Mouse (Mus musculus) layer of hippocampus, adult 9-10 months (tissue): Measurements from ENCODE around the gene Tbc1d1.

Experiments
- DNase-seq: peaks from one replicate; pipeline ENCODE4 v3.0.0; 2022; ENCODE audit warnings: low spot score

The Tbc1d1 gene

DNA sequence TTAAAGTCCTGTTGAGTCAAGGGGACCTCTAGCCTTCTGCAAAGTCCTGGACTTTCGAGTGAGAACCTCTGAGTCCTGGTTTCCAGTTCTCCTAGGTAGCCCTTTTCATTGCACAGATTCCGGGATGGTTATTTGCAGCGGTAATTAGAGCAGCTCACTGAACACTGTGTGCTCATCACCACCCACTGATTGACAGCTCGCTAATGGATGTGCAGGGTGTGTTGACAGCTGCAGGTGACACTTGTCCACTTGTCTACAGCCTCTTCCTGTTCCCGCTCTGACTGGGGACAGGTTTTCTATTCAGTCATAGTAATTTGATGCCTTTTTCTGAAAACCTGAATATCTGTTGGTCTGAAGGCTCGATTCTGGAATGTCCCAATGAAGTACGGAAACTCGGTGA is 50.8 kb downstream of the Tbc1d1 start:
- DNase-seq: no peak

DNA sequence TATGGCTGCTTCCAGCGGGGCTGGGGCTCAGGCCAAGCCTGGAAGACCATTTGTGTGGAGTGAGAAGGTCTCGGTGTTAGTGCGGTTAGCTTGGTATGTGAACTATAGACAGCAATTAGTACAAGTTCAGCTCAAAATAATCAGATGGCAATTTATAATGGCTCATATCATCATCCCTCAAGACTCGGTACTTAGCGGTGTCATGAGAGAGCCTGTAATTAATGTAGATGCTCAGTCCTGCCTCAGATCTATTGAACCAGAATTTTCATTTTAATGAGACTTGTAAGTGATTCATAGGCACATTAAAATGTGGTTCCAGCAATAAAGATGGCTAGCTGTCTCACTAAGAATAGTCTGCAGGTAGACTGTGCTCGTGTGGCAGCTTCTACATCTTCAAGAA is 51.7 kb downstream of the Tbc1d1 start:
- DNase-seq: no peak

DNA sequence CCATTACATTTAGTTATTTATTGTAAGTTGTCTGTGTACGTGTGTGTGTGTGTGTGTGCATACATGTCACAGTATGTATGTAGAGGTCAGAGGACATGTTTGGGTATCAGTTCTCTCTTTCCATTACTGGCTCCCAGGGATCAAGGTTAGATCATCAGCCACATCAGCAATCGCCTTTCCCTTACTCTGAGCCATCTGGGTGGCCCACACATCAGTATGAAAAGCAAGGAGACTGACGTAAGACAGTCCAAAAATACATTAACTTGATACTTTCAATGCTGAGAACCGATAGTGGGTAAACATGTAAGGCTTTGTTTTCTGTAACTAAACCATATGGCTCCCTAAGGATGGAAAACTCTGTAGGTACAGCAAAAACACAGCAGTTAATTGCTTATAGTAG is 54.7 kb downstream of the Tbc1d1 start:
- no peak for DNase-seq

DNA sequence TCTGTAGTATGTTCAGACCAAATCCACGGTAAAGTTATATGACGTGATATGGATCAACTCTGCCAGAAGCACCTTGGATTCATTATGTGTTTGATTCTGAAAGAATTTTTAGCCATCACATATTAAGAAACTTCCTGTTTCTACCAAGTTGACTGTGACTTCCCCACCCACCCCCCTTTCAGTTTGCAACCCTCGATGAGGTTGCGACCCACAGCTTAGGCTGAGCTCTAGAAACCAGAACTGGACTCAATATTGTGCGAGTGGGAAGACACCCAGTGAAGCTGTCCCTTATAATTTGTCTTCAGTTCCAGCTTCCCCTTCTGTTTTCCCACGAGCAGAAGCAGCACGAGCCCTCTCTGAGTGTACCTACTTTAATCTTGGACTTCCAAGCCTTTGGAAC is 55.2 kb downstream of the Tbc1d1 start:
- DNase-seq: no peak

DNA sequence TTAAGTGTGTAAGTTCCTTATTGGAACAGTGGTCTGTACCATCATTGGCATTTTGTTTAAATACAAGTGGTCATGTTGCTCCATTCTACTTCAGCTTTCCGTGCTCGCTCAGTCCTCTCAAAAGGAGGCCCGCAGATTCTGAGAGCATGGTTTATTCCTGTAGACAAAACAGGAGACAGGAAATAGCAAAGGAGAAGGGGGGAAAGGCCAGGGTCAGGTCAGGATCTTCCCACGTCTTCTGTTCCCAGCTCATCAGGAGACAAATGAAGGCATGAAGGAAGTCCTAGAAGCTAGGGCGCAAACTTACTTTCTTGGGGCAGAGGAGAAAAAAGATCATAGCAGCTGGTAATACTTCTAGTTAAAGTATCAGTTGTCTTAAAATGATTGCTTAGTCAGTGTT is 56.1 kb downstream of the Tbc1d1 start:
- DNase-seq: no peak

DNA sequence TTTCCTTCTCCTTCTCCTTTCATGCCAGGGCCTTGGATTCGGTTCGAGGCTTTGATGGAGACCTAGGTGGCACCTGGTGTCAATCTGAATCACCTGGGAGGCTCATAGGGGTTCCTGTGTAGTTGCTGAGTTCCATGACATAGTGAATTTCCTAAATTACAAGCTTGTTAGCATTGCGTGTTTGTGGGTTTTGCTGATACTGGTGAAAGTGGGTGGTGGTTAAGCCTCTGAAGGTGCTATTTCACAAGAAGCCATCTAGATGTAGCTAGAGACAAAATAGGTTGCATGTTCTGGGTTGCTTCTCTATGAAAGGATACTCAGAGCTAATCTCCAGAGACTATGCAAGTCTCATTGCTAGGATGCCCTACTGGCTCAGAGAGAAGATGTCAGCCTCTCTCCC is 56.5 kb downstream of the Tbc1d1 start:
- no peak for DNase-seq

DNA sequence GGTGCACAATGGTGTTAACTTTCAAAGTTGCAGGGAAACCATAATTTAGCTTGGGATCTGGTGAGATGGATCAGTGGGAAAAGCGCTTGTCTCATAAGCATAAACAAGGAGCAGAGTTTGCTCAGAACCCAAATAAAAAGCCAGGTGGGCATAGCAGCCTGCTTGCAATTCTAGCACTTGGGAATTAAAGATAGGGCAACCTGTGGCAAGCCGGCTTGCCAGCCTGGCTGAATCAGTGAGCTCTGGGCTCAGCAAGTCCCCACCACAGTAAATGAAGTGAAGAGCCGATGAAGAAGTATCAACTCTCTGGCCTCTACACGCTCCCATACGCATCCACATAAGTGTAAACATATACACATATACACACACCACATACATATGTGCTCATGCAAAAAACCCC is 59.7 kb downstream of the Tbc1d1 start:
- no peak for DNase-seq

DNA sequence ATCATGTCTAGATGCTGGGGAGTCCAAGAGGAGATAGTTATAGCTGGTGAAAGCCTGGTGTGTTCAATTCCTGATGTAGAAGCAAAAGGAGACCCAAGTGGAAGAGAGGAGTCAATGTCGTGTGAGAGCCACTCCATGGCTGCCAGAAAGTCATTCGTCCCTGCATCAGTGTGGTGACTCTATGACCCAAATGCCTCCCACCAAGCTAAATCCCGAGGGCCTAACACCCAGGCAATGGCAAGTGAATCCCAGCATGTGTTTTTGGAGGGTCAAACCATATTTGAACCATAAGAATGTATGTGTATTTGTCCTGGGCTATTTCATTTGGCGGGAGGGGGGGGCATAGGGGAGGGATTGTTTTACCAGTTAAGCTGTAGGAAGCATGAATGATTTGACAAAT is 60.2 kb downstream of the Tbc1d1 start:
- DNase-seq: no peak

DNA sequence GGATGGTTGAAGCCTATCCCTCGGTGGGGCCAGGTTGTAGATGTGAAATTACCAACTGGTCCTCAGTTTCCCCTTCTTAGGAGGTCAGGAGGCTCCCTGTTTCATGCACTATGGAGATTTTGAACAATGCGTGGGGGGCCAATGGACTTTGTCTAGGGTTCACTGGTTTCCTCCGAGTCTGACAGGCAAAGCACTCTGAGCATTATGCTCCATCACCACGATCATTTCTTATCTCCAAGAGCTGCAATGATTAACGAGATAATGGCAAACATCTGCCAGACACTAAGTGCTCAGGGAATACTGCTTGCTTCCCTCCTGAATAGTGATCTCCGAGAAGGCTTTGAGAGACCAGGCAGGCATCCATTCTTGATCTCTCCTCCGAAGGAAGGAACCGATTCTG is 61.2 kb downstream of the Tbc1d1 start:
- no peak for DNase-seq

DNA sequence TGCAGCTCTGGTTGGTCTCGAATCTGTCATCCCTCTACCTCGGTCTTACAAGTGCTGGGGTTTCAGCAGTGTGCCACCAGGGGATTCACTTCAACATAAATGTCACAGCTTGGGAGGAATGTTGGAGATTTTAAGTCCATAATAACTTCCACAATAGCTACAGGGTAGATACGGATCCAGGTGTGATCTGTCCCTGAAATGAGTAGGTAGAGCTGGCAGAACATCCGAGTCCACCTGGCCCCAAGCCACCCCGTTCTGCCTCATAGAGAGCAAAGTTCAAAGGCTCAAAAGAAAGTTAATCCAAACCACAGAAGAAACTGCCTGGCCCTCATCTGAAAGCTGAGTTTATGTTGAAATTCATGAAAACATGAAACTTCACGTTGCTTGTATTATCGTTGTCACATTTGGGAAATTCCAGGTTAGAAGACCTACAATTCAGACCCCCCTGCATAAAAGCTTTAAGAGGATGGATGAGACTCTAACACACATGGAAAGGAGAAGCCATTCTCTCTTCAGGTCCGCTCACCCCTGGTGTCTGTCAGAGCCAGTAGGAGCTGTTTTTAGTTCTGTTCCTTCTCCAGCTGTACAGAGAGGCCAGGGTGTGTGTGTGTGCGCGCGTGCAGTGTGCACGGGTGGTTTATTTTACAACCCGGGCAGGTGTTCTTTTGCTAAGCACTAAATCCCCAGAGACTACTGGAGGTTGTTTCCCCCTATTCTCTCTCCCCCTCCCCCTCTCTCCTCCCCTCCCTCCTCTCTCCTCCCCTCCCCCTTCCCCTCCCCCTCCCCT is 61.9 kb downstream of the Tbc1d1 start:
- no peak for DNase-seq

DNA sequence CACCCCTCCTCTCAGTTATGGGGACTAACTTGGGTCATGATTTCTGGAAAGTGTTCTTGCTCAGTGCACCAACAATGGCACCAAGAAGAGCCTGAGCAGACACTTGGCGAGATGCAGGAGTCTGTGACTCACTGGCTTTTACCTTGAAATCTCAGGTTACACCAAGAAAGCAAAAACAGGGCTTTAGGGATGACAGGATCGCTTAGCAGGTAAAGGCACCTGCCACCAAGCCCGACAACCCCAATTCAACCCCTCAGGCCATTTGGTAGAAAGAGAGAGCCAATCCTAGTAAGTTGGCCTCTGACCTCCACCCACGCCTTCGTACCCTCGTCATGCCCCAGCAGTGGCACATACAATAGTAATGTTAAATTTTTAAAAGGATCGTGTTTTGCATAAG is 62.5 kb downstream of the Tbc1d1 start:
- no peak for DNase-seq

DNA sequence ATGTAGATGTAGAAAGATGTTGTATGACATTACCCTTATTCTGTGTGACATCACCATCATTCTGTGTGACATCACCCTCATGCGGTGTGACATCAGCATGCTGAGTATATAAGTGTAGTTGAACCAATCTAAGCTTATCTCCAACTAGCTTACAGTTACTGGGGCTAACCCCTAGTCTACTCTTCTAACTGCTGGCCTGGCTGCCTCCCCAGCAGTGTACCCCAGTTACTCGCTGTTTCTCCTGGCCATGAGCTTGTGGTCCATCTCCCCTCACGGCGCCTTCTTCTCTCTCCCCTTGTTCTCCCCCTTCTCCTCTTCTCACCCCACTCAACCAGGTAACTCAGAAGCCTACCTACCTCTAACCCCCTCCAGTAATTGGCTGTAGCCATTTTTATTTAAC is 64.7 kb downstream of the Tbc1d1 start:
- no peak for DNase-seq

DNA sequence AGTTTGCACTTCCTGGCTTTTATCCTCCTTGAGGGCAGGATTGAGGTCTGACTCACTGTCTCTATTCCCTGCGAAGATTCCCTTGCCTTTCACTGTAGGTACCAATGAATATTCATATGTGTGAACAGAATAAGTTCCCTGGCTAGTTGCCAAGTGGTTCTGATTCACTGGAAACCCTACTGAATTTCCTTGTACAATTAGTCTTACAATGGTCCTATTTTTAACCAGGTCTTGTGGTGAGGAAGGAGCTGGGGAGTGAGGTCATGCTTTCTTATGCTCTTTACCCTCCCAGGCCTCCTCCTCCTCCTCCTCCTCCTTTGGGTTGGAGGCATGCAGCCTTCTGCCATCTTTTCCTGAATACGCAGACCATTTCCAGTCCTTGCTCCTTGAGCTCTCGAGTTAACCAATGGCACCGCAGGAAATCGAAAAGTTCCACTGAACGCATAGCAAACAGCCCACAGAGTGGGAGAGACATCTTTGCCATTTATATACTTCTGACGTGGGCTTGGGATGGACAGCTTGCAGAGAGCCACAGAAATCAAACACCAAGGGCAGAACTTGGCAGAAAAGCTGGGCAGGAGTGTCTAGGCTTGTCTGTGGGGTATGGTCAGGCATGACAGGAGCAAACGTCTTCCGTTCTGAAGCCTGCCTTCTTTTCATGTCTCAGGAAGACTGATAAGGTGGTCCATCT is 68.8 kb downstream of the Tbc1d1 start:
- peak; percentile 49 for DNase-seq

DNA sequence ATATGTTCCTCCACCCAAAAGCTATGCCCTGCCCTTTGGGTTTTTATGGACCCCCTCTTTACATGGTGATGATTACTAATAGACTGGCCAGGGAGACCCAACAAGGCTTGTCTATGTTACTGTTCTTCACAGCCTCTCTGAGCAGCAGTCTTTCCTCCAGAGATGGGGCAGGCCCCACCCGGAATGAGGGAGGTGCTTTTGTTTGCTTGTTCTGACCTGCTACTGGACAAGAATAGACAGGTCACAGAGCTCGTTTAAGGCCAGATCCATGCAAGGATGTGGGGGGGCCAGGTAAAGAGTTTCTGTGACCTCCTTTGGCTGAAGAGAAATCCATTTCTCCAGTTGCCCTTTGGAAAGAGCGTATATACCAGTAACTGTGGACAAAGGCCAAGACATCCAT is 72.1 kb downstream of the Tbc1d1 start:
- no peak for DNase-seq

DNA sequence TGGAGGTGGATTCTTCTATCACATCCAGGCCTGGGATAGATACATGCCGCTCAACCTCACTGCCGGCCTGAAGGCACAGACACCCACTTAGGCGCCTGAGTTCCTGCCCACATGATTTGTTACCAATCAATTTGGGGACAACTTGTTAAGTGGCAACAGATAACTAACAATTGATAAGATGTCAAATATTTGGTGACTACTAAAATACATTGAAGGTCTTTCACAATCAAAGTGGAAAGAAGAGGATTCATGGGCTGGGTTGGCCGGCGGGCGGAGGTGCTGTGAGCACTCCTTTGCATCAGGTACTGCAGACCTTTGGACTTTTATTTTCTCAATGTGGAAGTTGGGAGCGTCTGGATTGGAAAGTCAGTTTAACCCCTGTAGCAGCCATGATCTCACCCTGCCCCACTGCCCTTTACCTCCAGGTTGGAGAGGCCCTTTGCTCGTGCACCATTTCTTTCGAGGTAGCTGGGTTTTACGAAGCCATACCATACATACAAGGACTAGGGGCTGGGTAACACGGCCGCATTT is 73.3 kb downstream of the Tbc1d1 start:
- DNase-seq: no peak

DNA sequence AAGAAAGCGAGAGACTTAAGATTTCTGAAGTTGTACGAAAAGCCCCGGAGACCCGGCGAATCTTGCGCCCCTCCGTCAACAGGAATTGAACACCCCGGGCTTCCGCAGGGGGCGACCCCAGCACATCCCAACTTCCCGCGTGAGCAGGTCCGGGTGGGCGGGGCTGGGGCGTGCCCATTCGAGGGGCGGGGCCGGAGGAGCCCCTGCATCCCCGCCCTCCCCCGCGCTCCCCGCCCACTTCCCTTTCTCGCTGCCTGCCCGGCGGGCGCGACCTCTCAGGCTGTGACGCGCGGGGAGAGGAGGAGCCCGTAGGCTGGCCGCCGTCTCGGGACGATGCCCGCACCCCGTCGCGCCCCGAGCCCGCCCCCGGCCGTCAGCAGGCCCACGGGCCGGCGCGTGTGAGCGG is 74.0 kb downstream of the Tbc1d1 start:
- no peak for DNase-seq

DNA sequence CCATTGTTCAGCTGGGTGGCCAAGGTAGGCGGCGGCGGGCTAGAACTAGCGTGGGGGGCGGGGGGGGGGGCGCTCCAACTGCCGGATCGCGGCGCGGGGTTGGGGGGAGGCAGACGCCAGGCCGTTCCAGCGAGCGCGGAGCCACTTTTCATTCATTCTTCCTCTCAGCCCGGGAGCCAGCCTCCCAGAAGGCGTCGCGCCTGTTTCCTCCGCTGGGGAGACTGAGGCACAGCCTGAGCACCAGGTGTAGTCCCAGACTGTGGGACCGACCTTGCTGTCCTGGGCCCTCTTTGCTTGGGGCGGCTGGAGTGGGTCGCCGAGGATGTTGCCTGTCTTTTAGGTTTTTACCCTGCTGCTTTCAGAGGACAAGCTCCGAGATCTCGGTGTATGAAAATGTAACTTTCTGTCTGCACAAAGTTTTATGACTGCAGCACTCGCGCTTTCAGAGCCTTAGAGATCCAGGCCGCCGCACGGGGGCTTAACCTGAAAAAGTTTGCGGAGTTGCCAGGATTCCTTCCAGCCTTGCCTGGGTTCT is 74.5 kb downstream of the Tbc1d1 start:
- DNase-seq: no peak

DNA sequence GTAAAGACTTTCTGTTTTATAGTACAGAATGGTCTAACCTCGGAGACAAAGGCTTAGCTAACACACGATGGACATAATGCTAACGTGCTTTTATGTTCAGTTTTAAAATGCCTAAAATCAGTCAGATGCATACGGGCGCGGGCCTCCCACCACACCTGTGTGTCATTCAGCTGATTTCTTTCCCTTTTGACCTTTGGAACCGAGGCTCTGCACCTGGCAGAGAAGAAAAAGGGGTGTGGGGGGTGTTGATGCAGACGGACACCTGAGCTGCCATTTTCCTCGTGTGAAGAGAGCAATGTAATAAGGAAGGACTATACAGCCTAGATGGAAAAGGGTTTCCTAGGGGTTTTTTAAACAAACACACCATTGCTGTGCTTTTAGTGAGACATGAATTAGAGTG is 76.8 kb downstream of the Tbc1d1 start:
- no peak for DNase-seq

DNA sequence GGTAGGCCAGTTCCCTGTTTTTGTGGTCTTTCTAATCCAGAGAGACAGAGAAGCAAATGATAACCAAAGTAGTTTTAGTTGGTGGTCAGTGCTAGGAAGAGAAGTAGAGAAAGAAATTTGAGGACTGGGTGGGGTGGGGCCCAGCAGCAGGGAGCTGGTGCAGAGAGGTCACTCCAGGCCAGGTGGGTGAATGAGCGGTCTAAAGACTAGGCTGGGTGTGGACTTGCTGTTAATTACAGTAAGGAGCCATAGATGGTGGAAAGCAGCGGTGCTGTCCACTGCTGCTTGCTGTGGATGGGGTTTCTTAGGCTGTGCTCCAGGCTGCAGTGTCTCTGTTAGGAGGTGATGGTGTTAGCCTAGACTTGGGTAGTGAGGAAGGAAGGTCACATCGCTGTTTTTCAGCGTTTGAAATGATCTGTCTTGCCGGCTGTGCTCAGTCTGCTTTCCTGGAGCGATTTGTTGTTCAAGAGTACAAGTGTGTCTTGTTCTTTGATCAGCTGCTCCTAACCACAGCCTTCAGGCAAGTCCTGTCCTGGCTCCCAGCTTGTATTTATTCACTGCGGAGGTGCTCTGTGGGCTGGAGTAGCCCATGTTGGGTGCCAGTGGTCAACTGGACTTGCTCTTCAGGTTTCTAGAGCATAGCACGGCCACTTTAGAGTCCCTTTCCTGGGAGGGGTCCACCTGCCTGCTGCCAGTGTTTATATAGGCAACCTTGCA is 78.3 kb downstream of the Tbc1d1 start:
- no peak for DNase-seq

DNA sequence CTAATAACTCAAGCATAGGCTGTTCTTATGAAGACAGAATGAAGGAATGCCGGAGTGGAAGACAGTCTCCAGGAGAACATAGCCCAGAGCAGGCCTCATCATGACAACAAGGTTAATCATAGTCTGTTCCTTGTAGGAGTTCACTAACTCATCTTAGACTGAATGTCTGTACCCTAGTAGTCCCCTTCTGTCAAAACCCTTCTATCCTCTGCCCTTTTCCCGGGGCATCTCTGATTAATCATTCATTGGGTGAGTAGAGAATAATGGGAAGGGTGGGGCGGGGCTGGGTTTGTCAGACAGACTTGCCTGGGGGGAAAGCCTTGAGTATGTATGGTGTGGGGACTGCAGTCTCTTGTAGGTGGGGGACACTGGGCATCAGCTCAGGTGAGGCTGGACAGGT is 79.1 kb downstream of the Tbc1d1 start:
- DNase-seq: no peak

DNA sequence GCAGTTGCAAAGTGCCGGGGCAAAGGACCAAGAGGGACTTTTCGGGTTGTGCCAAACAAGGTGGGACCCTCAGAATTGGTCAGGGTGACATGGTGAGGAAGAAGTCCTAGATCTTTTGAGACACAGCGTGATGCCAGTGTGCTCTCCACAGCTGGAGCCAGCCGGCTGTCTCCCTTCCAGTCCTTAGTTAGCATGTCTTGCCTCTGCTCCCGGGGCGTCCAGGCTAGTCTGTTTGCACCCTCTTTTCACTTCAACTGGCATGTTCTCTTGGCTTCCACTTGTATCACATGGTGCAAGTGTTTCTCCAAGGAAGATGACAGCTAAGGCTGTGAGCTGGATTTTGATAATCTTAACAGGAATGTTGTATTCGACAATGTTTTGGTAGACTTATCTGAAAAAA is 80.5 kb downstream of the Tbc1d1 start:
- no peak for DNase-seq

DNA sequence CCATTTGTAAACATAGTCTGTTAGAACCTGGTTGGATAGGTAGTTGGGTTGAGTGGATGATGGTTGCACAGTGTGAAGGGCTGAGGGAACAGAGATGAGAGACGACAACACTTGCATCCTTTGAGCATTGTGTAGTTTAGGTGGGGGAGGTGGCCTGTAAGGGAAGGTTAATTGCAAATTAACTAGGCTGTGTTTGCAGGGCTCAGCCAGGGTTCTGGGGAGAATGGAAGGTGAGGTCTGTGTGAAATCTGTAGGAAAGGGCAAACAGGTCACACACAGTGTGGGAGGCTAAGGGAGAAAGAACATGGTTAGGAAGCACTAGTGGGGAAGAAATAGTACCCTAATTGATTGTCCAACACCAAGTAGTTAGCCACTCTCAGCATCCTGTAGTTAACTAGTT is 81.2 kb downstream of the Tbc1d1 start:
- no peak for DNase-seq

DNA sequence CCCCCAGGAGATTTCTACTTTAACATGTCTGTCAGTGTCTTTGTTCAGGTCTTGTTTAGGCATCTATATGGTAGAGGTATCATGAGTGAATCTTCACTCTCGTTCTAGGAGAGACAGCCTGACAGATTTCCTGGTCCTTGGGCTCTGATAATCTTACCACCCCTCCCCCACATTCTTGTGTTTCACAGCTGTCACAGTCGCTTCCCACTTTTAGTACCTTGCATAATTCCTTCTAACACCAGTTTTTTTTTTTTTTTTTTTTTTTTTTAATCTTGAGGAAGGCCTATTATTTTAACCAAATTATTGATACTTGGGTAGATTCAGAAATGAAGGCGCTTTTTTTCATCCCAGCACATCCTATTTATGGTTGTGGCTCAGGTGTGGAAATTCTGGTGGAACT is 81.6 kb downstream of the Tbc1d1 start:
- no peak for DNase-seq
